Mouse (Mus musculus): ENCODE results near the gene Fam155a. TPM values are rescaled to one million over a fixed set of nuclear protein-coding genes. Genes with fewer than 3 reads are reported as not detected.

The Fam155a gene
- polyA plus RNA-seq, 1 experiment: not detected

GRCm38 (mm10) chr8:9159322-9159721, 611.6 kb downstream of the Fam155a start:
- H3ac ChIP-seq (ENCODE audit: control insufficient read depth, insufficient read length): no peak overlapping the region
- TF ChIP-seq TCF12 (IDR thresholded peaks at IDR 0.05; ENCODE audit: insufficient read depth, poor library complexity, severe bottlenecking): no peak
- H3K4me2 ChIP-seq (ENCODE audit: low read depth): no peak overlapping the region
- H3K36me3 ChIP-seq (ENCODE audit: control insufficient read depth, insufficient read depth): no peaks in the 10 kb centered on the region
- no peak overlapping the region for H3K4me3 ChIP-seq
- no peaks in the 10 kb centered on the region for H3K79me2 ChIP-seq (ENCODE audit: control insufficient read depth, insufficient read depth)
- H3K27me3 ChIP-seq (ENCODE audit: control insufficient read depth, insufficient read depth, insufficient read length): no peaks in the 10 kb centered on the region

GRCm38 (mm10) chr8:9158652-9159051, 612.3 kb downstream of the Fam155a start:
- Histone ChIP-seq H3K4me3 (no peak overlapping the region), H3ac (ENCODE audit: control insufficient read depth, insufficient read length) (no peak overlapping the region), H3K79me2 (ENCODE audit: control insufficient read depth, insufficient read depth) (no peaks in the 10 kb centered on the region), H3K4me2 (ENCODE audit: low read depth) (no peak overlapping the region), H3K36me3 (ENCODE audit: control insufficient read depth, insufficient read depth) (no peaks in the 10 kb centered on the region), H3K27me3 (ENCODE audit: control insufficient read depth, insufficient read depth, insufficient read length) (no peaks in the 10 kb centered on the region)
- TF ChIP-seq TCF12 (IDR thresholded peaks at IDR 0.05; ENCODE audit: insufficient read depth, poor library complexity, severe bottlenecking) (no peak), SRF (IDR thresholded peaks at IDR 0.05; ENCODE audit: control insufficient read depth, insufficient read length, low read depth) (no peak), REST (IDR thresholded peaks at IDR 0.05; ENCODE audit: insufficient read depth, insufficient read length) (no peak), E2F4 (IDR thresholded peaks at IDR 0.05; ENCODE audit: insufficient read depth) (no peak), MYOG (IDR thresholded peaks at IDR 0.05; ENCODE audit: control insufficient read depth in 1 of 3, insufficient read depth in 1 of 3, insufficient read length in 2 of 3, low read depth in 2 of 3) (no peak), POLR2A (IDR thresholded peaks at IDR 0.05; ENCODE audit: insufficient read length, low read depth) (no peak), USF1 (IDR thresholded peaks at IDR 0.05; ENCODE audit: low read depth) (no peak), CEBPB (IDR thresholded peaks at IDR 0.05; ENCODE audit: insufficient read depth, poor library complexity, severe bottlenecking) (no peak), POLR2AphosphoS2 (IDR thresholded peaks at IDR 0.05; ENCODE audit: insufficient read length, low read depth) (no peak), MAX (IDR thresholded peaks at IDR 0.05; ENCODE audit: low read depth) (no peak), MYOD1 (IDR thresholded peaks at IDR 0.05; ENCODE audit: control insufficient read depth in 1 of 3, insufficient read length in 2 of 3, low read depth in 2 of 3) (no peak), TCF3 (IDR thresholded peaks at IDR 0.05; ENCODE audit: insufficient read length, low read depth) (no peak)

GRCm38 (mm10) chr8:9157141-9157781, 613.7 kb downstream of the Fam155a start:
- no peak overlapping the region for H3K4me3 ChIP-seq
- H3ac ChIP-seq (ENCODE audit: control insufficient read depth, insufficient read length): no peak overlapping the region
- no peaks in the 10 kb centered on the region for H3K36me3 ChIP-seq (ENCODE audit: control insufficient read depth, insufficient read depth)
- no peaks in the 10 kb centered on the region for H3K27me3 ChIP-seq (ENCODE audit: control insufficient read depth, insufficient read depth, insufficient read length)
- H3K79me2 ChIP-seq (ENCODE audit: control insufficient read depth, insufficient read depth): no peaks in the 10 kb centered on the region
- no peak for TF ChIP-seq MYOD1 (IDR thresholded peaks at IDR 0.05; ENCODE audit: control insufficient read depth in 1 of 3, insufficient read length in 2 of 3, low read depth in 2 of 3)
- TF ChIP-seq REST (IDR thresholded peaks at IDR 0.05; ENCODE audit: insufficient read depth, insufficient read length): no peak
- H3K4me2 ChIP-seq (ENCODE audit: low read depth): no peak overlapping the region

Other genes starting within 250 kb of the Fam155a start
- not detected for gene Gm10217, start 93.1 kb upstream of the Fam155a start, polyA plus RNA-seq (2012; fragmentation: generic; extraction: Trizol)
- gene Lig4, start 206.5 kb upstream of the Fam155a start, polyA plus RNA-seq (2012; fragmentation: generic; extraction: Trizol): 2.0 TPM
- 6.6 TPM for gene Abhd13, start 206.5 kb upstream of the Fam155a start, polyA plus RNA-seq (2012; fragmentation: generic; extraction: Trizol)
- gene Tnfsf13b, start 235.3 kb upstream of the Fam155a start, polyA plus RNA-seq (2012; fragmentation: generic; extraction: Trizol): 0.11 TPM

All from myocyte (in vitro differentiated cells).